Mouse (Mus musculus) stomach, embryonic 14.5 days (tissue): Measurements from ENCODE around the gene Hdlbp. TPM values are rescaled to one million over a fixed set of nuclear protein-coding genes. Genes with fewer than 3 reads are reported as not detected.
"Not testable (repeated sequence)": the region's sequence is repeated elsewhere in the genome, so short reads cannot be mapped to it uniquely, and the experiment has no call there.

ENCODE experiments used
- ATAC-seq: fragments of 200-750 bp; cut with Nextera tagmentation; 2 replicates; pipeline ENCODE4 v1.8.0; 2017; ENCODE audit warnings: low read depth, moderate TSS enrichment; ENCODE audit not compliant: insufficient number of reproducible peaks, insufficient read depth, low FRiP score
- H3K27ac ChIP-seq: fragments of 300-500 bp; sonication (generic); 2 replicates; pipeline ENCODE4 v1.5.1; 2014; ENCODE audit warnings: mild to moderate bottlenecking, low read length, moderate library complexity, mixed read lengths
- H3K27me3 ChIP-seq: fragments of 300-500 bp; sonication (generic); 2 replicates; pipeline ENCODE4 v1.6.1; 2014; ENCODE audit warnings: low read length, control low read depth, mixed read lengths; ENCODE audit not compliant: control insufficient read depth, insufficient read depth
- H3K36me3 ChIP-seq: fragments of 300-500 bp; sonication (generic); 2 replicates; pipeline ENCODE4 v1.6.1; 2014; ENCODE audit warnings: mild to moderate bottlenecking, control low read depth, low read length, moderate library complexity, mixed read lengths; ENCODE audit not compliant: control insufficient read depth, insufficient read depth
- H3K4me1 ChIP-seq: fragments of 300-500 bp; sonication (generic); 2 replicates; pipeline ENCODE4 v1.6.1; 2014; ENCODE audit warnings: low read length, control low read depth, mixed read lengths; ENCODE audit not compliant: control insufficient read depth, insufficient read depth
- H3K4me2 ChIP-seq: fragments of 300-500 bp; sonication (generic); replicated peaks from 2 replicates; pipeline ENCODE4 v1.6.1; 2014; ENCODE audit warnings: low read depth, low read length, control low read depth
- H3K4me3 ChIP-seq: fragments of 300-500 bp; sonication (generic); 2 replicates; pipeline ENCODE4 v1.5.1; 2014; ENCODE audit warnings: low read depth, low read length, control low read depth
- H3K9ac ChIP-seq: fragments of 300-500 bp; sonication (generic); replicated peaks from 2 replicates; pipeline ENCODE4 v1.6.1; 2014; ENCODE audit warnings: low read depth, mild to moderate bottlenecking, control low read depth, low read length, moderate library complexity, mixed read lengths
- H3K9me3 ChIP-seq: fragments of 300-500 bp; sonication (generic); 2 replicates; pipeline ENCODE4 v1.6.1; 2016; ENCODE audit warnings: low read depth, low read length, control low read depth; ENCODE audit not compliant: control insufficient read depth
- WGBS: fragments of 180-500 bp; shearing (Covaris S2); extraction: QIAGEN DNeasy Blood & Tissue Kit; methylation state at CpG from one replicate; pipeline ENCODE4 v1.1.7; 2014; 5-methylcytosine and 5-hydroxymethylcytosine counted together
- polyA plus RNA-seq: library from polyadenylated mRNA; unstranded; fragments of >200 nt; fragmentation: Nextera tagmentation; extraction: Ambion mirVana; gene quantifications from 2 replicates; pipeline ENCODE4 v1.2.1, GENCODE M21; 2014

Hdlbp gene
- polyA plus RNA-seq, 1 experiment from 2014 or later: 197 TPM

GRCm38 (mm10) chr1:93459101-93459500, 19.5 kb downstream of the Hdlbp start:
- Histone ChIP-seq H3K4me3 (no peak overlapping the region), H3K9me3 (no peaks in the 10 kb centered on the region), H3K9ac (no peak overlapping the region), H3K27me3 (no peaks in the 10 kb centered on the region), H3K4me1 (no peaks in the 10 kb centered on the region), H3K27ac (no peak overlapping the region), H3K36me3 (no peaks in the 10 kb centered on the region), H3K4me2 (no peak overlapping the region)
- no peak for ATAC-seq
- WGBS: 68% methylated on average over 3 of the region's 3 CpGs

- WGBS: 8% methylated on average over 1 of the region's 1 CpGs
- no peaks in the 10 kb centered on the region for H3K36me3 ChIP-seq
- no peak overlapping the region for H3K4me2 ChIP-seq
- H3K9ac ChIP-seq: no peak overlapping the region
- H3K27me3 ChIP-seq: no peaks in the 10 kb centered on the region
- H3K4me1 ChIP-seq: no peaks in the 10 kb centered on the region
- ATAC-seq: no peak
- H3K4me3 ChIP-seq: no peak overlapping the region
- no peaks in the 10 kb centered on the region for H3K9me3 ChIP-seq
- no peak overlapping the region for H3K27ac ChIP-seq
These were observed 20.3 kb downstream of the Hdlbp start for GRCm38 (mm10) chr1:93458357-93458756.

DNA sequence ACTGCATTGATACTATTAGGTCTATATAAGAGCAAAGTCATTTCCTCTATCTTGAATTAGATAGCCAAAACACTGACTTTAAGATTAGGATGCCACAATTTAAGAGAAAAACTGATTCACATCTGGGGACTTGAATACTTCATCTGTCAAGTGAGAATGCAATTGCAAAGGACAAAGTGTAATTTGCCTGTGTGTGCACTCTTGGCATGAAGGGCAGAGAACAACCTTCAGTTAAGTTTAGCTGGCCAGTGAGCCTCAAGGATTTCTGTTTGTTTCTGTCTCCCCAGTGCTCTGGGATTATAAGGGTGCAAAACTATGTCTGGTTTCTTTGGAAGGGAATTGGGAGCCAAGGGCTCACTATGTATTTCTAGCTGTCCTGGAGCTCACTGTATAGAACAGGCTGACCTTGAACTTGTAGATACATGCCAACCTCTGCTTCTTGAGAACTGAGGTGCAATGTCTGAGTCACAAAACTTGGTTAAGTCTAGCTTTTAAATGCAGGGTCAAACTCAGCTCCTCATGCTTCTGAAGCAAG, 24.8 kb downstream of the Hdlbp start:
- Histone ChIP-seq H3K4me3 (no peak overlapping the region), H3K4me2 (no peak overlapping the region), H3K36me3 (no peaks in the 10 kb centered on the region), H3K27me3 (no peaks in the 10 kb centered on the region), H3K9ac (no peak overlapping the region), H3K27ac (no peak overlapping the region), H3K9me3 (no peaks in the 10 kb centered on the region), H3K4me1 (no peaks in the 10 kb centered on the region)
- no peak for ATAC-seq

DNA sequence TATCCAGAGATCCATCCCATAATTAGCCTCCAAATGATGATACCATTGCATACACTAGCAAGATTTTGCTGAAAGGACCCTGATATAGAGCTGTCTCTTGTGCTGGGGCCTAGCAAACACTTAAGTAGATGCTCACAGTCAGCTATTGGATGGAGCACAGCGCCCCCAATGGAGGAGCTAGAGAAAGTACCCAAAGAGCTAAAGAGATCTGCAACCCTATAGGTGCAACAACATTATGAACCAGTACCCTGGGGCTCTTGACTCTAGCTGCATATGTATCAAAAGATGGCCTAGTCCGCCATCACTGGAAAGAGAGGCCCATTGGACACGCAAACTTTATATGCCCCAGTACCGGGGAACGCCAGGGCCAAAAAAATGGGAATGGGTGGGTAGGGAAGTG, 28.5 kb downstream of the Hdlbp start:
- not testable (repeated sequence) for H3K27ac ChIP-seq, H3K4me1 ChIP-seq, H3K4me3 ChIP-seq, H3K9ac ChIP-seq, ATAC-seq, H3K4me2 ChIP-seq, H3K27me3 ChIP-seq, H3K9me3 ChIP-seq, H3K36me3 ChIP-seq
- WGBS: 86% methylated on average over 5 of the region's 5 CpGs

GRCm38 (mm10) chr1:93445822-93446162, 32.8 kb downstream of the Hdlbp start:
- H3K9me3 ChIP-seq: no peaks in the 10 kb centered on the region
- peak overlapping the region; percentile 92 for H3K4me3 ChIP-seq
- WGBS: 7% methylated on average over 3 of the region's 3 CpGs
- peak overlapping the region; percentile 67; the same call in 1 of the 2 replicates for H3K9ac ChIP-seq
- peak overlapping the region; percentile 62 for H3K4me2 ChIP-seq
- H3K4me1 ChIP-seq: peaks cover 24% of the 10 kb centered on the region
- peaks cover 17% of the 10 kb centered on the region for H3K36me3 ChIP-seq
- no peaks in the 10 kb centered on the region for H3K27me3 ChIP-seq
- H3K27ac ChIP-seq: peak overlapping the region; percentile 94
- peak; percentile 47; the same call in 1 of the 2 replicates for ATAC-seq

DNA sequence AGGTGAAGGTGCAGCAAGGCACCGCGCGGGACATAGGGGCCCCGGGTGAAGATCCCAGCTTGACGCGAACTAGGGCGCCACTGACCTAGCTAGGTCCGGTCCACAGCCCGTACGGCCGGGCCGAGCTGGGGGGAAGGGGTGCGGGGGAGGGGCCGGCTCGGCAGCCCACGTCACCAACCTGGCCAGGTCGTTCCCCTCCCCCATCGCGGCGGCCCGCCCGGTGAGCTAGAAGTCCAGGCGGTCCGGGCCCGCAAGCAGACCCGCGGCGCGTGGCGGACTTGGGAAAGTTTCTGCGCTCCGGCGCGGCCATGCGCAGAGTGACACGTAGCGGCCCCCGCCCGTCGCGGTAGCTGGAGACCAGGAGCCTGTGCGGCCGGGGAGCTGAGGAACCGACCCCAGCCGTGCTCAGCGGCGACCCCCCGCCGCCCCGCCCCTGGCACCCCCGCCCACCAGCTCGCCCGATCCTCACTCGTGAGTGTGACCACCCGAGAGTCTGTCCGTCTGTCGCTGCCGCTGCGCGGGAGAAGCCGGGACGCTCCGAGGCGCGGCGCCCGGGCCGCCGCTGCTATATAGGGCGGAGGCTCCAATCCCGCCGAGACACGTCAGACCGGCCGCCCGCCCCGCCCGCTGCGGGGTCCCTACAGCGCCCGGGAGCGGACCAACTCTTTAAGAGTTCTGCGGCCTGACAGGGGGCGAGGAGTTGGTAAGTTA, 33.3 kb downstream of the Hdlbp start:
- no peaks in the 10 kb centered on the region for H3K9me3 ChIP-seq
- peak overlapping the region; percentile 67 for H3K9ac ChIP-seq
- peak overlapping the region; percentile 92 for H3K4me3 ChIP-seq
- WGBS: under 1% methylated on average over 82 of the region's 84 CpGs
- ATAC-seq: peak; percentile 96
- H3K27ac ChIP-seq: peak overlapping the region; percentile 94
- H3K27me3 ChIP-seq: no peaks in the 10 kb centered on the region
- H3K4me2 ChIP-seq: peak overlapping the region; percentile 62
- H3K4me1 ChIP-seq: peaks cover 24% of the 10 kb centered on the region
- H3K36me3 ChIP-seq: peaks cover 21% of the 10 kb centered on the region

- H3K4me3 ChIP-seq: peak overlapping the region; percentile 92
- peak; percentile 77 for ATAC-seq
- H3K9ac ChIP-seq: peak overlapping the region; percentile 67
- 5% methylated on average over 18 of the region's 18 CpGs for WGBS
- H3K27me3 ChIP-seq: no peaks in the 10 kb centered on the region
- peak overlapping the region; percentile 62 for H3K4me2 ChIP-seq
- peaks cover 25% of the 10 kb centered on the region for H3K36me3 ChIP-seq
- H3K9me3 ChIP-seq: no peaks in the 10 kb centered on the region
- H3K4me1 ChIP-seq: peaks cover 24% of the 10 kb centered on the region
- H3K27ac ChIP-seq: peak overlapping the region; percentile 94
These were observed 34.1 kb downstream of the Hdlbp start for GRCm38 (mm10) chr1:93444405-93445110.

DNA sequence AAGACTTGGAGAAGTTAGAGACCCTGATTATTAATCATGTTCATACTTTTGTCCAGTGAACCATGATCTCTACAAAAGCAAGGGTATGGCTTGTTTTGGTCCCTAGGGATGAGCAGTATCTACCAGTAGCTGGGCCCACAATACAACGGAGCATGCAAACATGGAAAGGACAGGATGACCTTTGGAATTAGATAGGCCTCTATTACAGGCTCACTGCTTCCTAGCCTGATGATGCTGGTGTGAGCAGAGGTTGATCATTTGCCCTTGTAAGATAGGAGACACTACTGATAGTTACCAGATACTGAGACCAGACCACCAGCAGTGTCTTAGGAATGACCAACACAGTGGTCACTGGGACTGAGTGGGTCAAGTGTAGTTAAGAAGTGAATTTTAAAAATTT, 39.3 kb downstream of the Hdlbp start:
- peaks cover 17% of the 10 kb centered on the region for H3K4me1 ChIP-seq
- ATAC-seq: no peak
- H3K27me3 ChIP-seq: no peaks in the 10 kb centered on the region
- WGBS: 90% methylated on average over 1 of the region's 1 CpGs
- H3K27ac ChIP-seq: no peak overlapping the region
- no peak overlapping the region for H3K4me3 ChIP-seq
- H3K4me2 ChIP-seq: no peak overlapping the region
- H3K9ac ChIP-seq: no peak overlapping the region
- H3K9me3 ChIP-seq: no peaks in the 10 kb centered on the region
- peaks cover 66% of the 10 kb centered on the region for H3K36me3 ChIP-seq
